Mouse (Mus musculus): ENCODE measurements around the gene Srpk3. TPM values are rescaled to one million over a fixed set of nuclear protein-coding genes. Genes with fewer than 3 reads are reported as not detected.

Srpk3 gene
- polyA plus RNA-seq, 2 experiments from 2014 or later, result 0.12 to 3.4 TPM

- no peak for ATAC-seq
Observed at GRCm38 (mm10) chrX:73805814-73806213, 31.6 kb downstream of the Srpk3 start.

- no peak for ATAC-seq
Observed at GRCm38 (mm10) chrX:73815072-73815471, 40.9 kb downstream of the Srpk3 start.

GRCm38 (mm10) chrX:73816596-73817314 is 42.5 kb downstream of the Srpk3 start:
- no peak for ATAC-seq

GRCm38 (mm10) chrX:73823747-73824146 is 49.5 kb downstream of the Srpk3 start:
- no peak for ATAC-seq

- ATAC-seq, result no peak
Observed at GRCm38 (mm10) chrX:73824185-73825151, 50.3 kb downstream of the Srpk3 start, which contains the start of gene Pdzd4. Pdzd4 (minus strand) TSS chrX:73824969.

Other genes starting within 250 kb of the Srpk3 start
- under 1 TPM in 1 of 2 experiments, not detected in 1; 0.31 TPM for gene Dusp9, start 135.0 kb upstream of the Srpk3 start, polyA plus RNA-seq (2017; shearing (Covaris generic))
- 1 to 10 TPM; 2.6 to 2.7 TPM for gene Pnck, start 114.3 kb upstream of the Srpk3 start, polyA plus RNA-seq (2017; shearing (Covaris generic))
- gene Slc6a8, start 101.3 kb upstream of the Srpk3 start, polyA plus RNA-seq (2017; shearing (Covaris generic)), result under 1 TPM; 0.63 TPM
- 100 to 1,000 TPM; 283 to 291 TPM for gene Bcap31, start 58.2 kb upstream of the Srpk3 start, polyA plus RNA-seq (2017; shearing (Covaris generic))
- gene Abcd1, start 57.8 kb upstream of the Srpk3 start, polyA plus RNA-seq (2017; shearing (Covaris generic)), result 10 to 100 TPM; 23.3 to 44.3 TPM
- not detected for gene Plxnb3, start 17.3 kb upstream of the Srpk3 start, polyA plus RNA-seq (2017; shearing (Covaris generic))
- gene Idh3g, start 12.5 kb downstream of the Srpk3 start, polyA plus RNA-seq (2017; shearing (Covaris generic)), result 100 to 1,000 TPM; 146 to 173 TPM
- gene Ssr4, start 12.6 kb downstream of the Srpk3 start, polyA plus RNA-seq (2017; shearing (Covaris generic)), result 100 to 1,000 TPM; 214 to 239 TPM
- gene Pdzd4, start 50.6 kb downstream of the Srpk3 start, polyA plus RNA-seq (2017; shearing (Covaris generic)), result under 1 TPM; 0.08 to 0.16 TPM
- 1 to 10 TPM; 2.6 to 3.3 TPM for gene Avpr2, start 117.7 kb downstream of the Srpk3 start, polyA plus RNA-seq (2017; shearing (Covaris generic))
- 10 to 100 TPM in 1 of 2 experiments, 1 to 10 TPM in 1; 7.3 to 13.0 TPM for gene L1cam, start 121.7 kb downstream of the Srpk3 start, polyA plus RNA-seq (2017; shearing (Covaris generic))
- gene Arhgap4, start 147.5 kb downstream of the Srpk3 start, polyA plus RNA-seq (2017; shearing (Covaris generic)), result 100 to 1,000 TPM; 162 to 239 TPM
- gene Naa10, start 147.5 kb downstream of the Srpk3 start, polyA plus RNA-seq (2017; shearing (Covaris generic)), result 100 to 1,000 TPM; 181 to 200 TPM
- 10 to 100 TPM in 1 of 2 experiments, 1 to 10 TPM in 1; 6.4 to 15.1 TPM for gene Renbp, start 156.4 kb downstream of the Srpk3 start, polyA plus RNA-seq (2017; shearing (Covaris generic))
- gene Hcfc1, start 192.0 kb downstream of the Srpk3 start, polyA plus RNA-seq (2017; shearing (Covaris generic)), result 10 to 100 TPM; 34.2 to 45.5 TPM
- 10 to 100 TPM; 19.8 to 23.1 TPM for gene Irak1, start 249.5 kb downstream of the Srpk3 start, polyA plus RNA-seq (2017; shearing (Covaris generic))